Mouse (Mus musculus) neural tube, embryonic 10.5 days (tissue): Measurements from ENCODE around the gene Akr1b8.
"Not testable (repeated sequence)": the region's sequence is repeated elsewhere in the genome, so short reads cannot be mapped to it uniquely, and the experiment has no call there.

Source experiments
- DNase-seq: peaks from one replicate; pipeline ENCODE4 v3.0.0-alpha.2; 2017; ENCODE audit warnings: low spot score; ENCODE audit errors: extremely low spot score

Gene Akr1b8

GRCm38 (mm10) chr6:34353658-34354353, at the start of gene Akr1b8:
TSS of gene Akr1b8 (plus strand) at chr6:34354119.
- peak; percentile 35 for DNase-seq

GRCm38 (mm10) chr6:34304675-34305241, 49.2 kb upstream of the Akr1b8 start:
- DNase-seq, result no peak

- no peak for DNase-seq
Measured at GRCm38 (mm10) chr6:34306797-34307196, 47.1 kb upstream of the Akr1b8 start.

- DNase-seq, result no peak
Measured at GRCm38 (mm10) chr6:34309526-34309925, 44.4 kb upstream of the Akr1b8 start.

GRCm38 (mm10) chr6:34310023-34310595, 43.8 kb upstream of the Akr1b8 start:
- no peak for DNase-seq

GRCm38 (mm10) chr6:34313386-34313785, 40.5 kb upstream of the Akr1b8 start:
- no peak for DNase-seq

- DNase-seq, result no peak
Measured at GRCm38 (mm10) chr6:34313921-34314320, 40.0 kb upstream of the Akr1b8 start.

GRCm38 (mm10) chr6:34316854-34317771, 36.8 kb upstream of the Akr1b8 start, which contains the start of gene Akr1b3:
TSS of gene Akr1b3 (minus strand) at chr6:34317478.
- peak; percentile 90 for DNase-seq

- DNase-seq, result no peak
Measured at GRCm38 (mm10) chr6:34318172-34318571, 35.7 kb upstream of the Akr1b8 start.

- DNase-seq, result no peak
Measured at GRCm38 (mm10) chr6:34318636-34319035, 35.3 kb upstream of the Akr1b8 start.

- DNase-seq, result no peak
Measured at GRCm38 (mm10) chr6:34322121-34322520, 31.8 kb upstream of the Akr1b8 start.

- no peak for DNase-seq
Measured at GRCm38 (mm10) chr6:34331379-34331778, 22.5 kb upstream of the Akr1b8 start.

- DNase-seq, result not testable (repeated sequence)
Measured at GRCm38 (mm10) chr6:34331804-34332203, 22.1 kb upstream of the Akr1b8 start.

- DNase-seq, result no peak
Measured at GRCm38 (mm10) chr6:34334673-34335072, 19.2 kb upstream of the Akr1b8 start.

GRCm38 (mm10) chr6:34337799-34338198, 16.1 kb upstream of the Akr1b8 start:
- DNase-seq, result no peak

- DNase-seq, result no peak
Measured at GRCm38 (mm10) chr6:34341991-34342390, 11.9 kb upstream of the Akr1b8 start.

- no peak for DNase-seq
Measured at GRCm38 (mm10) chr6:34342476-34342875, 11.4 kb upstream of the Akr1b8 start.

GRCm38 (mm10) chr6:34343426-34343825, 10.5 kb upstream of the Akr1b8 start:
- DNase-seq, result no peak

- DNase-seq, result no peak
Measured at GRCm38 (mm10) chr6:34344135-34344850, 9.6 kb upstream of the Akr1b8 start.

- no peak for DNase-seq
Measured at GRCm38 (mm10) chr6:34344935-34345334, 9.0 kb upstream of the Akr1b8 start.
